Mouse (Mus musculus) mouse trophoblast stem cell (cell line): ENCODE data around the gene Lancl1.

Experiments
- in situ Hi-C, 2 experiments: fragments of 300-500 bp; cut with MseI, MboI; formaldehyde crosslinking; loops; 2 replicates in 1 of 2; 3 replicates in 1 of 2; pipeline ENCODE4 v1.15.1; 2025

The Lancl1 gene

GRCm38 (mm10) chr1:67017101-67017870, 21.4 kb downstream of the Lancl1 start:
- in situ Hi-C loops = no loop called here

- in situ Hi-C loops = no loop called here
These were observed 24.5 kb downstream of the Lancl1 start for GRCm38 (mm10) chr1:67014205-67014604.

DNA sequence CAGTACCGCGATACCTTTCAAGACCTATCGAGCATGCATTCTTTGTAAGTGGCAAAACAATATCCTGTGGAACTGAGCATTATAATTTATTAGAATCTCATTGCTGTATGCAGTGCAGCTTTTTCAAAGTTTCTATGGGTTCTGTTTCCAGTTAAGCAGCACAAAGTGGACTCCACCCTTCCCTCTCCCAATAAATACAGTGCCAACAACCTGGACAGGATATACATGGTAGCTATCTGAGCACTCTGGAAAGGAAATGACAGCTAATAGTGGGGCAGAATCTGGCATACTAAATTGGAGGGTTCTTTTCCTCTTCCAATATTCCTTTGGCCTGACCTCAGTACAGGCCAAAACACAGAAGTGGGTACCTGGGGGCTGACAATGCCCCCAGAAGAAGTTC, 28.2 kb downstream of the Lancl1 start:
- in situ Hi-C loops = no loop called here

DNA sequence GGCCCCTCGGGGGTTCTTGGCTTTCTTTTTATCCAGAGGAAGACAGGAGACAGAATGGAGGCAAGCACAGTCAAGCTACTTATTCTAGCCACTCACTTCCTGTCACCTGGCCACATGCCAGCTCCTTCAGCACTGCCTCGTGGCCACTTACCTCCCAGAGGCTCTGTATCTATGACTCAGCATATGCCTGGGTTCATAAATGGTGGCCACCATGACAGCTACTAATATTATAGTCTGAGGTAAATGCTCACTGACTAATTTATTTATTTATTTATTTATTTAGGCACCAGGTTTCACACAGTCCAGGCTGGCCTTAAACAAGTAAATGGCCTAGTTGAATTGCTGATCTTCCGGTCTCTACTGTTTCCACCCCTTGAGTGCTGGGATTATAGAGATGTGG, 35.0 kb downstream of the Lancl1 start:
- in situ Hi-C loops = no loop called here

- in situ Hi-C loops = no loop called here
These were observed 36.4 kb downstream of the Lancl1 start for GRCm38 (mm10) chr1:67002226-67002625.

- in situ Hi-C loops = no loop called here
These were observed 37.3 kb downstream of the Lancl1 start for GRCm38 (mm10) chr1:67001367-67001766.

- in situ Hi-C loops = no loop called here
These were observed 38.2 kb downstream of the Lancl1 start for GRCm38 (mm10) chr1:67000484-67000883.

DNA sequence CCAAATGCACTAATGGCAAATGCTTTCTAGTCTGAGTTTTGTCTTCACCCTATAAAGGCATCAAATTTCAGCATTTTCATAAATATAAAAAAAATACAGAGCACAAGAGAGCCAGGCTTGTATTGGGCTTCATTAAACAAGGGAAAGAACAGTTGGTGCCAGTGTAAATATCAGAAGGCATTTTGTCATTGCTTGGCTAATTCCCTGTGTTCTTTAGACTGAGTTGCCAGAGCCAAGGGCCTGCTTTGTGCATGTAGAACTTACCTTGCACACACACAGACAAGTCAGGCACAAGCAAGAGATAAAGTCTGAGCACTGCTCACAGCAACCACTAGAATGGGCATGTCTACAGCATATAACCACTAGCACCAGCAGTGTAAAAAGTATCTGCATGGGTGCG, 40.1 kb downstream of the Lancl1 start:
- in situ Hi-C loops = no loop called here

GRCm38 (mm10) chr1:66998188-66998587, 40.5 kb downstream of the Lancl1 start:
- in situ Hi-C loops = no loop called here

DNA sequence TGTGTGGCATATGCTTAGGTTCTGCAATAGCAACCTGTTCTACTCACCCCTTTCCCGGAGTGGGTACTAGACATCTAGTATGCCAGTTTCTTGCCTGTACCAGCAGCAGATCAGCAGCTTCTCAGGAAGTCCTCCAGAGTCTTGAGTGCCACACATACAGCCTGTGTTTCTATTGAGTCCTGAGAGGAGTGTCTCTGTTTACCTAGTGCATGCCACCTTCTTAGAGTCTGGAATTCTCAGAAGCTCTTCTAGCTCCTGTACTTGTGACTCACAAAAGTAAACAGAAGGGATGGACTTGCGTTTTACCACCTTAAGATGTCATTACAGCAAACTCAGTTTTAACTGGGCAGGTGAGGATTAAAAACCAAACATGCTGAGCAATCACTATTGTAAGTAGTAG, 41.9 kb downstream of the Lancl1 start:
- in situ Hi-C loops = no loop called here

DNA sequence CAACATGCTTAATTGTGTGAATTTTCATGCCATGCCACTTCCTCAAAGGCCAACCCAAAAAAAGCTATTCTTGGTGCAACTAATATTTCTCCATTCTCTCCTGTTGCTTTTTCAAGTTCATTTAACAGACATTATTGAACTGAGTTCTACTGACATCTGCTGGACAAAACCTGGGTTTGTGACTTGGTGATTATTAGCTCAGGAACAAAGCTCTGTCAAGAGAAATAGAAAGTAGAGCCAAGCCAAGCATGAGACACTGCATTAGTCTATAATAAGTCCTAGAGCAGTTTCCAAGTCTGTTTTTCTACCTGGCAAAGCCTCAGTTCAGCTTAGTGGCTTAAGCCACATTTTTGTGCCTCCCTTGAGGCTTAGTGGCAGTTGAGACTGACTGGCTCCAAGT, 45.9 kb downstream of the Lancl1 start:
- in situ Hi-C loops = no loop called here

DNA sequence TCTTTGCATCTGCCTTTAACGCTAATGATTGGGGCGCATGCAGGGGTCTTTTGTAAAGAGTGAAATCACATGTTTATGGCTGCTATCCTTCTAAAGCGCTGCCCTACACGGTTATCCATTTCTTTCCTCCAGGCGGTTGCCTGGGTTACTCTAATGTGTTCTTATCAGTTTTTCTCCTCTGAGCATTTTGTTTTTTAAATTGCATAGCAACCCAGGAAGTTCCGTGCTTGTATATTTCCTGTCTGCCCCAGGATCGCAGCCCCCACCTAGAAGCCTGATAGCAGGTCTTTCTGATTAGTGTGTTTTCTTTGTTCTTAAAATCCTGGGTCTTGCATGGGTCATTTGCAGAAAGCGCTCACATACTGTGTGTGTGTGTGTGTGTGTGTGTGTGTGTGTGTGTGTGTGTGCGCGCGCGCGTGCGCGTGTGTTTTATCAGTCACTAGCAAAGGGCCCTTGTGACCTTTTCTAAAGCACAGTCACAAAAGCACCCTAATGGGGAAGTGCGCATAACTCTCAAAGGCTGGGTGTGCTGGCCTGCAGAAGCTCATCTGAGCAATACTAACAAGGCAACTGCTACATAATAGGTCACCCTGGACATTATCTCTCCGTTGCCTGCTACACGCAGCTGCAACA, 51.0 kb downstream of the Lancl1 start:
- in situ Hi-C loops = no loop called here

DNA sequence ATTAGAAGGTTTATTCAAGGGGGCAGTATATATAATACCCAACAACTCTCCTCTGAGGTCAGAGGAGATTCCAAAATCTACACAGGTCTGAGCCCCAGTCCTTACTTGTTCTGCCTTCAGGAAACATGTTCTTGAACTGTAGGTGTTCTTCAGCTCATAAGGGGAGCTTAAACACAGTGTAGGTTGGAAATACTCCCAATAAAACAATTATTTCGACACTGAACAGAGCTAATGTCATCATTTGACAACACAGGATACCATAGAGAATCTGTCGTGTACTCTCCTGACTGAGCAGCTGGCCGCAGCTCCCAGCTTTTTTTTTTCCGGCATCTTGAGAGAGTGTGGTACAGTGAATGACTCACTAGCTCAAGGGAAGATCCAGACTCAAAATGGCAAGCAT, 52.8 kb downstream of the Lancl1 start:
- in situ Hi-C loops = no loop called here

- in situ Hi-C loops = no loop called here
These were observed 53.5 kb downstream of the Lancl1 start for GRCm38 (mm10) chr1:66985129-66985698.

GRCm38 (mm10) chr1:66980129-66980528, 58.5 kb downstream of the Lancl1 start:
- in situ Hi-C loops = no loop called here

- in situ Hi-C loops = no loop called here
These were observed 63.2 kb downstream of the Lancl1 start for GRCm38 (mm10) chr1:66975456-66975855.

GRCm38 (mm10) chr1:66964857-66965256, 73.8 kb downstream of the Lancl1 start:
- in situ Hi-C loops = no loop called here

- in situ Hi-C loops = no loop called here
These were observed 78.0 kb downstream of the Lancl1 start for GRCm38 (mm10) chr1:66960536-66961243.

GRCm38 (mm10) chr1:66957361-66957760, 81.3 kb downstream of the Lancl1 start:
- in situ Hi-C loops = no loop called here

- in situ Hi-C loops = no loop called here
These were observed 87.6 kb downstream of the Lancl1 start for GRCm38 (mm10) chr1:66951086-66951485.
